Mouse (Mus musculus) brown adipose tissue, adult 24 weeks (tissue): ENCODE data around the gene Sox6. TPM values are rescaled to one million over a fixed set of nuclear protein-coding genes. Genes with fewer than 3 reads are reported as not detected.

ENCODE experiments used
- H3K27ac ChIP-seq: fragments of 200-500 bp; replicated peaks from 2 replicates; pipeline ENCODE4 v1.5.1; 2012; ENCODE audit warnings: low read depth, mild to moderate bottlenecking, low read length
- H3K4me1 ChIP-seq: fragments of 200-500 bp; 2 replicates; pipeline ENCODE4 v1.6.1; 2012; ENCODE audit warnings: low read length, mixed read lengths; ENCODE audit not compliant: control insufficient read depth, insufficient read depth, insufficient read length
- H3K4me3 ChIP-seq: fragments of 200-500 bp; 2 replicates; pipeline ENCODE4 v1.5.1; 2012; ENCODE audit warnings: low read depth, mild to moderate bottlenecking, low read length, moderate library complexity; ENCODE audit not compliant: insufficient read depth
- polyA plus RNA-seq: library from polyadenylated mRNA; stranded (reverse); fragments of >200 nt; gene quantifications from 2 replicates; pipeline ENCODE4 v1.2.4, GENCODE M21; 2012; ENCODE audit not compliant: missing spikeins, insufficient read depth, insufficient read length

The Sox6 gene
- polyA plus RNA-seq, 1 experiment, result 24.8 TPM

- H3K4me1 ChIP-seq, result 0 out of 2 replicates have a peak, but pooled peaks cover 2% of the 10 kb centered on the region
- H3K27ac ChIP-seq, result no peak overlapping the region
- H3K4me3 ChIP-seq, result no peak overlapping the region
Observed at GRCm38 (mm10) chr7:115888561-115888960, 150.0 kb downstream of the Sox6 start.

- Histone ChIP-seq H3K4me1 (0 out of 2 replicates have a peak, but pooled peaks cover 2% of the 10 kb centered on the region), H3K4me3 (no peak overlapping the region), H3K27ac (no peak overlapping the region)
Observed at GRCm38 (mm10) chr7:115888120-115888519, 150.5 kb downstream of the Sox6 start.

- Histone ChIP-seq H3K4me3 (no peak overlapping the region), H3K27ac (no peak overlapping the region), H3K4me1 (no peaks in the 10 kb centered on the region; the same call in 1 of the 2 replicates)
Observed at GRCm38 (mm10) chr7:115872903-115873302, 165.7 kb downstream of the Sox6 start.

GRCm38 (mm10) chr7:115868504-115868903, 170.1 kb downstream of the Sox6 start:
- peak overlapping the region; percentile 67 for H3K27ac ChIP-seq
- H3K4me1 ChIP-seq, result no peaks in the 10 kb centered on the region; the same call in 1 of the 2 replicates
- no peak overlapping the region for H3K4me3 ChIP-seq

GRCm38 (mm10) chr7:115867518-115868270, 170.9 kb downstream of the Sox6 start:
- H3K4me1 ChIP-seq, result no peaks in the 10 kb centered on the region; the same call in 1 of the 2 replicates
- H3K4me3 ChIP-seq, result no peak overlapping the region
- peak overlapping the region; percentile 67 for H3K27ac ChIP-seq

GRCm38 (mm10) chr7:115866698-115867500, 171.7 kb downstream of the Sox6 start:
- H3K4me3 ChIP-seq, result no peak overlapping the region
- H3K27ac ChIP-seq, result no peak overlapping the region
- no peaks in the 10 kb centered on the region; the same call in 1 of the 2 replicates for H3K4me1 ChIP-seq

- Histone ChIP-seq H3K27ac (no peak overlapping the region; the same call in 1 of the 2 replicates), H3K4me3 (no peak overlapping the region), H3K4me1 (no peaks in the 10 kb centered on the region; the same call in 1 of the 2 replicates)
Observed at GRCm38 (mm10) chr7:115865979-115866697, 172.5 kb downstream of the Sox6 start.

- Histone ChIP-seq H3K27ac (no peak overlapping the region), H3K4me1 (no peaks in the 10 kb centered on the region; the same call in 1 of the 2 replicates), H3K4me3 (no peak overlapping the region)
Observed at GRCm38 (mm10) chr7:115865231-115865630, 173.4 kb downstream of the Sox6 start.

- no peak overlapping the region for H3K4me3 ChIP-seq
- no peak overlapping the region for H3K27ac ChIP-seq
- H3K4me1 ChIP-seq, result no peaks in the 10 kb centered on the region; the same call in 1 of the 2 replicates
Observed at GRCm38 (mm10) chr7:115864411-115864810, 174.2 kb downstream of the Sox6 start.

GRCm38 (mm10) chr7:115859691-115860401, 178.8 kb downstream of the Sox6 start:
- Histone ChIP-seq H3K4me1 (no peaks in the 10 kb centered on the region), H3K4me3 (no peak overlapping the region), H3K27ac (no peak overlapping the region)

- H3K27ac ChIP-seq, result no peak overlapping the region
- H3K4me1 ChIP-seq, result no peaks in the 10 kb centered on the region
- no peak overlapping the region for H3K4me3 ChIP-seq
Observed at GRCm38 (mm10) chr7:115851131-115851530, 187.5 kb downstream of the Sox6 start.

GRCm38 (mm10) chr7:115845791-115846366, 192.7 kb downstream of the Sox6 start:
- Histone ChIP-seq H3K27ac (no peak overlapping the region), H3K4me3 (no peak overlapping the region), H3K4me1 (no peaks in the 10 kb centered on the region)

GRCm38 (mm10) chr7:115844910-115845309, 193.7 kb downstream of the Sox6 start:
- no peaks in the 10 kb centered on the region for H3K4me1 ChIP-seq
- H3K4me3 ChIP-seq, result no peak overlapping the region
- H3K27ac ChIP-seq, result peak overlapping the region; percentile 19; the same call in 1 of the 2 replicates

GRCm38 (mm10) chr7:115844431-115844830, 194.2 kb downstream of the Sox6 start:
- Histone ChIP-seq H3K4me1 (no peaks in the 10 kb centered on the region), H3K4me3 (no peak overlapping the region), H3K27ac (peak overlapping the region; percentile 19; the same call in 1 of the 2 replicates)
